Mouse (Mus musculus) heart, postnatal 25 days (tissue): ENCODE results near the gene Myo3b. TPM values are rescaled to one million over a fixed set of nuclear protein-coding genes. Genes with fewer than 3 reads are reported as not detected.

Experiments
- DNase-seq: peaks from one replicate; pipeline ENCODE4 v3.0.0; 2022; ENCODE audit warnings: low spot score
- intact Hi-C: fragments of 180-260 bp; cut with DNase I; formaldehyde crosslinking; loops from one replicate; pipeline ENCODE4 v1.15.1; 2025
- total RNA-seq, 2 experiments: library from RNA; stranded (reverse); gene quantifications; 2 replicates each; pipeline ENCODE4 v1.2.3; 2021

The Myo3b gene
- total RNA-seq, 2 experiments from 2014 or later = not detected

DNA sequence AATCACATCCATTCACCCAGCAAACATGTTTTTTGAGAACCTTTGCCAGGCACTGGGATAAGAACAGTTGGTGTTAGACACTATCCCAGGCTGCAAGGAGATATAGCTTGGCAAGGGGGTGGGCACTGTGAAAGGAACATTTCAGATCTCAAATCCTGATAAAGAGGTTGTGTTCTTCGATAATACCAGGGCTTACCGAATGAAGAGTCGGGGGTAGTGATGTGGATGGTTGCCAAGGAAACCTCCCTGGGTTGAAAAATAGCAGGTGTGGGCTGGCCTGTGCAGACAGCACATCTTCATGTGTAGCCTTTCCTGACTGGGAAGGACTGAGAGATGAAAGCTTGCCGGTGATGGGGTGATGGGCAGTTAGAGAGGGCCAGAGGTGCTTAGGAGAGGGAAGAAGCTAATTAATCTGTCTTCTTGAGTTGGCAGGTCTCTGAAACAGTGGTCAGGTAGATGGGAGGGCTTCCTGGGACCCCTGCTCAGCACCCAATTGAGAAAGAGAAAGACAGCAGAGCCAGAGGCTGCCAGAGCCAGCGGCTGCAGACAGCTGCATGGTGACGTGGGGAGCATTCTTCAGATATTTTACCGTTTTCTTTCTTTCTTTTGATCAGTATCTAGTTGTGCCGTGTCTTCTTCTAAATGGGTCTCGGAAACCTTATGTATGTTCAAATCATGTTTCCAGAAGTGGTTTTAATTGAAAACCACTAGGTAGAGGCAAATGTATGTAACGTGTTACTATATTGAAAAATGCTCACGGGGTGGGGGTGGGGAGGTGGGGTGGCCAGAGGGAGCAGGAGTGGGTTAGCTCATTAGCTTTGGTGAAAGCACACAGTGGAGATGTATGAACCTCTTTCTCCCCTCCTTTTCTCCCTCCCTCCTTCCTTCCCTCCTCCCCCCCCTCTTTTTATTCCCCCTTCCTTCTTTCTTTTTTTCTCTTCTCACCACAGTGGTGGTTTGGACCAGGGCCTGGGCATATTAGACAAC lies 21.7 kb downstream of the Myo3b start:
- no peak for DNase-seq
- intact Hi-C loops = no loop called here

DNA sequence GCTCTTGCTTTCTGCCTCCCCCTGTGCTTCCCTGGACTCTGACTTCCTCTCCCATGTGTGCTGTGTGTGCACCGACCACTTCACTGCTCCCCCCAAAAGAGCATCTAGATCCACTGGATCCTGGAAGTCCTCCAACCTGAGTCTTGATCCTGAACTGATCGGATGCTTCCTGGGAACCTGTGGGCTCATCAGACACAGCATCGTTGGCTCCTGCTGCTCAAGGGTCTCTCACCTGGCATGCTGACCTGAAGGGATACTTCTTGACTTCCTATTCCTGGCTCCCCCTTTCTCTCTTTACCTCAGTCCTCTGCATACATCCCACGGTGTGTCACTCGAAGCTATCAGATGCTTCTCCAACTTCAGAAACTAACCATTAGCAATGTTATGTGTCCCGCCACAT lies 26.2 kb downstream of the Myo3b start:
- intact Hi-C loops = no loop called here
- no peak for DNase-seq

DNA sequence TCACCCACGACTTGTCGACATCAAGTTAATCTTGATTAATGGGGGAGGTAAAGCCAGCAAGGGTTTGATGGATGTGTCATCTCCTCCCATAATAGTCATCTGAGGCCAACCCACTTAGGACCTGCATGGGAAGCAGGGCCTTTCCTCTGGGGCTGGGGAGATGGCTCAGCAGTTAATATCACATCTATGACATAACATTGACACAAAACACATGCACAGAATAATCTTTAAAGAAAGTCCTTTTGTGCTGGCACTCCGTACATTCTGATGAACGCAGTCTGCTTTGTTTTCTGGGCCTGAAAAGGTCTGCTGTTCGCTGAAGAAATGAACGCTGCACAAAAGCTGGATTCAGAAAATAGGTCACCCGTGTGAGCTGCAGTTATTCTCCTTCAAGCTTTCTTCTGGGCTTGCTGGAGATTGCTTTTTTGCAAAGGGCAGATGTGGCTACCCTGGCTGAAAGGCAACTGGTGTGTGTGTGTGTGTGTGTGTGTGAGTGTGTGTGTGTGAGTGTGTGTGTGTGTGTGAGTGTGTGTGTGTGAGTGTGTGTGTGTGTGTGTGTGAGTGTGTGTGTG lies 26.9 kb downstream of the Myo3b start:
- intact Hi-C loops = no loop called here
- DNase-seq = no peak

DNA sequence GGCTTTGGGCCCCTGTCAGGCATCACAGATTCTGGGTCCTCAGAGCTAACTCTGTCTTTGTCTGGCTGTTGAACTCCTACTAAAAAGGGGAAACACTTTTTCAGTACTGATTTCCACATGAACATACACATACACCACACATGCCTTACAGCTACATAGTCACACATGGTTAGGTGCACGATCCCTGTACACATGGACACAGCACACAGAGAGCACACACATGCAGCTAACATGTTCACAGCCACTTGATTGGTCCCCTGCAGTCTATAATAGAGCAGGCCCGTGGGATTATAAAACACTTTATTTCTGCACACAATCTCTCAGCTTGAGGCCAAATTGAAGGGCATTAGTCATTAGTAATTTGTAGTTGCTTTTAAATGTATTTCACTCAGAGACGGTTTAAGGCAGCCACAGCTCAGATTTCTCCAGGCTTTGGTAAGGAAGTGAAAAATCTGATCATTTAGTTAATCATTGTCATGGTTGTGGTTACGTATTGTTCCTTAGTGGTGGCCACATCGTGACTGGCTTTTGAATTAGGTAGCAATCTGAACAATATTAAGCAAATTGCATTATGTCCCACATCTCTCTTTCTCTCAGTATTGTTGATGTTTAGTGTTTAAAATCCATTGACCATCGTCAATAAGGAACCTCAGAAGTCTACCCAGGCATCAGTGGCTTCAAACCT lies 27.6 kb downstream of the Myo3b start:
- DNase-seq = no peak
- intact Hi-C loops = no loop called here

DNA sequence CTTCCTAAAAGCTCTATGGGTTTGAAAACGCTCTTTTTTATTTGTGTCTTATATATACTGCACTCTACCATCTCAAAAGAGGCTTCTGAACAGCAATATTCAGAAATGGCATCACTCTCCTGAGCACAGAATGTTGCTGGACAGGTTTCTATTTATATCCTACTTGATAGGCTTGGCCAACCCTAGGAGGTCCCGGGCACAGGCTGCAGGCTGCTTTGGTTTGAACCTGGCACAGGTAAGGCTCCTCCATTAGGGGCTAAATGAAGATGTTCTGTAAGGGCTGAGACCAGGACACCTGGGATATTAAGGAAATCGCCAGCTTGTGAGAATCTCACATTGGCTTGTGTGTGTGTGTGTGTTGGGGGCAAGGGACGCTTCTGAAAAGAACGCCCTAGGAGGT lies 30.9 kb downstream of the Myo3b start:
- intact Hi-C loops = no loop called here
- no peak for DNase-seq

DNA sequence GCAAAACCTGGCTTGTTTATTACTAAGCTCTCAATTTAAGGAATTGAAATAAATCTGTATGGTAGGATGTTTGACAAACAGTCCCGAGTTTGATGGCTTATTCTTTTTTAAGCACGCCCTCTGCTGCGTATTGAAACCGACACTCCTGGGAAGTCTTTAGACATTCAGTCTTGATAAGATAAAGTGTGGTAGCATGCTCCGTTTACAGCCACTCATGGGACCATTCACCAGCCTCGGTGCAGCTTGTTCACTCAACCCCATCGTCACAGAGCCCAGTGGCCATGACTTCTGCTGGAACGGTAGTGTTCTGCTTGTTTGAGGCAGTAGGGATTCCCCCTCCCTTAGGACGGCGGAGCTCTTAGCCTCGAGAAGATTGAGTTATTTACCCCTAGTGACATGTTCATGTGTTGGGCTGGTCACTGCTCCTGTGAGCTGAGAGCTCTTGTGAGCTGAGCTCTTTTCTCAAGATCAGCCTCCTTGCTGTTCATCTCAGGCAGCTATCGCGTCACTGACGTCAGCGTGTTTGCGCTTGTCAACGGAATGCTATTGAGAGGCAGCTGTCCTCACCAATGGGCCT lies 44.6 kb downstream of the Myo3b start:
- intact Hi-C loops = no loop called here

DNA sequence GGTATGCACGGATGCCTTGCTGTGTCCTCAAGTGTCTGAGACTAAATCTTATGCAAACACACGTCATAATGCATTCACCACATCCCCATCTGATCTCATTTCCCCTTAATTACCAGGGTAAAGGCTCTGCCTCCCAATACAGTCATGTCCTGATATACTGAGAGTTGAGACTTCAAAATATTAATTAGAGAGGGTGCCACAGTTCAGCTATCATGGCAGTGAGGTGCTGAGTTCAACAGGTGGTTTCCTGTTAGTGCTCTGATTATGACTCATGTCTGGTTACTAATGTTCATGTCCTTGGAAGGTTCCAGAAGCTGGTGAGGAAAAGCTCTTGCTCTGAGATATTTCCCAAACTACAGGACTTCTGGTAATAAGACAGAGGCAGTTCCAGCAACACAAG lies 52.3 kb downstream of the Myo3b start:
- DNase-seq = no peak
- intact Hi-C loops = no loop called here

More for the DNA sequence above, 44.6 kb downstream of the Myo3b start:
- no peak for DNase-seq

DNA sequence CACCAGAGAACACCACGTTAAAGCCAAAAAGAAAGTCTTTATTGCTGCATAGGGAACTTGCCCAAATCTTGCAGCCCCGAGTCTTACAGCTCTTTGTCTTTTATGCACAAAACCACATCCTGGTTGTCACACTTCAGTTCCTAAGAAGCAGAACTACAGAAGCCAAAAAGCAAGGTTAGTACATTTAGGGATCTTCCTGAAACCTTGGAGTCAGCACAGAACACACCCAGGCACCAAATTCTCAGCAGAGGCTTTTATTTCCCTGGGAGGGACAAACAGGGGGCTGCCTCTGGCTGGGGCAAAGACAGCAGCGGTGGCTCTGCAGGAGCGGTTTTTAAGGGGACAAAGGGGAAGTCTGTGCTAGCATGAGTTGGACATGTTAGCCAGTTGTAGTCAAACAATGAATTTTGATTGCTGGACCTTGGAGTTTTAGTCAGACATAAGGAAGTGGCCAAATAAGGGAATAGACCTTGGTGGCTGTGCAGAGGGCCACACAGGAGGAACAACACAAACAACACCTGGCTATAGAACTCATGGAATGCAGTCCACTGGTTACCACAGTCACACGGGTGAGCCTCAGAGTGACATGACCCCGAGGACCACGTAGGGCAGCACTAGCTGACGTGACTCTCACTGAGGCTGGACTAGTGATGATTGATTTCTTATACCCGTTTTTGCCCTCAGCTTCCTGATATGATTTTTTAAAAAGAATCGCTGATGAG lies 53.0 kb downstream of the Myo3b start:
- intact Hi-C loops = no loop called here
- no peak for DNase-seq

DNA sequence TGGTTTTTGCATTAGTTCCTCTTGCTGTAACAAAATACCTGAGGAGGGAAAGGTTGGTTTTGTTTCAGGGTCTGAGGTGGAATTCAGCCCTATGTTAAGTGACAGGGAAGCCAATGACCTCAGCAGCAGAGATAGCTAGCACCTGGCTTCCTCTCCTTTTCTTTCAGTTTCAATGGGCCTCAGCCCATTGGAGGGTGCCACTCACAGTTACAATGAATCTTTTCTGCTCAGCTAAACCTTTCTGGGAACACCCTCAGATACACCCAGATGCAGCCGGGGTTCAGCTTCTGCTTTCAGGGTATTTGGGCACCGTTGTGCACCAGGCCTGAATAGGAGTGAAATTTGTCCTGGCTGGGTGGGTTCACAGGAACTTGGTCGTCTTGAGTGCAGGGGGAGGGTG lies 53.7 kb downstream of the Myo3b start:
- no peak for DNase-seq
- intact Hi-C loops = no loop called here

DNA sequence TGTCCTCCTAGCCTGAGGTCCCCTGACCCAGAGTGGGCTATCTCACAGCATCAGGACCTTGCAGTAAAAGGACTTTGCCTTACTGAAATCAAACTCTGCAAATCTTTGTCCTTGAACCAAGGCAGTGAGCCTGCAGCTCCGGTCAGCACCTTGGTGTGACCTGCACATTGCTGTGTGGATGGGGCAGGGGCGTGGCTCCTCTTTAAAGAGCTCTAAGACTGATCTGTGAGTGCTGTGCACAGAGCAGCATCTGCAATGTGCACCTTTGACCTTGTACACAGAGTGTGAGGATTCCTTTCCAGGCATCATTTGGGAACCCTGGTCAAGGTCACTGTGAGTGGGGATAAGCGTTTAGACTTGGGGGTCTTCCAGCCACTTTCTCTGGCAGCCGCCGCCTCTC lies 55.5 kb downstream of the Myo3b start:
- DNase-seq = no peak
- intact Hi-C loops = no loop called here

DNA sequence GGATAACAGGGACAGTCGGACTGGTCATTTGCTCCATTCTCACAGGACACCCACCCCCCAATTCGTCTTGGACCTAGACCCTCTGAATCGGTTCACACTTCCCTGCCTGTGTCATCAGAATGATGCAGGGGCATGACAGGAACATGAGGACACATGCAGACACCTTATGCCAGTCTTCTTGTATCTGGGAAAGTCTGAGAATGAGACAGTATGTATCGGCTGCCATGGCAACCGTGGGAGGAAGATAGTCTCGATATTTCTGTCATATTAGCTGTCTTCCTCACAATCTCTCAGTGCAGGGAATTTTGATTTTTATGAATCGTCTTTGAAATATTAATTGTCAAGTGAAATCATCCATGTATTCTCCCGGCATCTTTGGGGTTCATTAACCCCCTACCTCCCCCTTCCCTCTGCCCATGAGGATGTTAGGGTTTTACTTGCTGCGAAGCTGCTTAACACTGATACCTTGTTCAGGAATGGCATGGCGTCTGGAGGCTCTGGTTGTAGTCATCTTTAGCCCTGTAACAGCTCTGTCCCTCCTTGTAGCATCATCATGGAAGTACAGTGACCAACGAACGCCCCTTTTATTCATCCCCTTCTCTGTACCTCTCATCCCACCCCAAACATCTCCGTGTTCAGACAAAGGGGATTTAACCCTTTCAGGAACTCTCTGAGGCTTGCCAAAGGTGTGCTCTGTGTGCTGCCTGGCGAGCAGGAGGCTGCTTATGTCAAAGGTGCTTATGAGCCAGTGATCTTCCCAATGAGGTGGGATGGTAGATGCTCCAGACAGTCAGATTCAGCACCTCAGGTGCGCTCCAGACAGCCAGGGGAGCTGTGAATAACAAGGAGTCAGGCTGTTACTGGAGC lies 58.5 kb downstream of the Myo3b start:
- no peak for DNase-seq
- intact Hi-C loops = no loop called here

DNA sequence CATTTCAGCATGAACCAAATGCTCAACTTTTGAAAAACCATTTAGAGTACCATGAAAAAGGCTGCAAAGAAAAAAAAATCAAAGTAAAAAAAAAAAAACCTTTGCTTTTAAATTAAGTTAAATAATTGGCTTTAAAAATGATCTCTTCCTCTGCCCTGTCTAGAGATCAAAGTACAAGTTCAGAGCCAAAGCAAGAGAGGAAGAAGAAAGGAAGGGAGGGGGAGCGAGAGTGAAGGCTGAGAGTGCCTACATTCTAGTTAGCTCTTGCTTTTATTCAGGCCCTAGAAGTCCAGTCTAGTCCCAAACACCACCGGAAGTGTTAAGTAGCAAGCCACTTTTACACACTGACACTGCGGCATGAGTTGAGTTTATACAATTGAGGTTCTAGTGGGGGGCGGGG lies 60.5 kb downstream of the Myo3b start:
- no peak for DNase-seq
- intact Hi-C loops = no loop called here

DNA sequence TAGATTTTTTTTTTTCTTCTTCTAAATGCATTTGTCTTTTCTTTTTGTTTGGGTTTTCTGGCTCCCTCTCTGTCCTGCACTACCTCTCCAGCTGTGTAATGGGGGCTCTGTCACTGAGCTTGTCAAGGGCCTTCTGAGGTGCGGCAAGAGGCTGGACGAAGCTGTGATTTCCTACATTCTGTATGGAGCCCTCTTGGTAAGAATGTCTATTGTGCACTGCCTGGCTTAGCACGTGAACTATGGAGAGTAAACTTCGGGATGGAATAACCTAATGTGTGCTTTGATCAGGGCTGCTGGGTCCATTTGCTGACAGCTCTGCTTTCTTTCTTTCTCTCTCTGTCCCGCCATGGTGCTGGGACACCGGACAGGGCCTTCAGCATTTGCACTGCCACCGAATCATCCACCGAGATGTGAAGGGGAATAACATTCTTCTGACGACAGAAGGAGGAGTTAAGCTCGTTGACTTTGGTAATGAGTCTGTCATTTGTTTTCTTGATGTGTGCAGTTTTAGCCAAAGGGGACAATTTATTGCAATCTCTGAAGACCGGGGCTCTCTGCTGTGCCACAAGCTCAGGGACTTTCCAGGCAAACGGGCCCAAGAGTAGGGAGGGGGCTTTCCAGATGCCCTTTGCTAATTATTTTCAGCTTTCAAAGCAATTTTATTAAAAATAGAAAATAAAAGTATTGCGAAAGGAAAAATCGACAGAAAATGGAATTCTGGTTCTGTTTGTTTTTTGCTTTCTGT lies 66.5 kb downstream of the Myo3b start:
- DNase-seq = no peak
- intact Hi-C loops = no loop called here

DNA sequence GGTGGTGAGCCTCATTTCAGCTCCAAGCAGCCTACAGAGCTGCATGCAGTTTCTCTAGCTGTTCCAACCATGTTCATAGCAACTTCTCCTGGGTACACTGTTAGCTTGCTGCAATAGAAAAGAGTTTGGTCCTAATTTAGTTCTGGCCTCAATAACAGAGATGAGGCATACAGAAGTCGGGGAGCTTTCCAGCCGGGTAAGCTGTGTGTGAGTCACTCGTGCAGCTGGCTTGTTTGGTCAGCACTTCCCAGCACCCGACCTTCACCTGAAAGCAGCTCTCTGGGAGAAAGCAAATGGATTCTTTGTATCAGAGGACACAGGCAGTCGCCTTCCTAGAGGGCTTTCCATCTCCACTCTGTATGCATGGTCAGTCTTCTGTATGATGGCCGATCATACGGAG lies 70.1 kb downstream of the Myo3b start:
- no peak for DNase-seq
- intact Hi-C loops = no loop called here

DNA sequence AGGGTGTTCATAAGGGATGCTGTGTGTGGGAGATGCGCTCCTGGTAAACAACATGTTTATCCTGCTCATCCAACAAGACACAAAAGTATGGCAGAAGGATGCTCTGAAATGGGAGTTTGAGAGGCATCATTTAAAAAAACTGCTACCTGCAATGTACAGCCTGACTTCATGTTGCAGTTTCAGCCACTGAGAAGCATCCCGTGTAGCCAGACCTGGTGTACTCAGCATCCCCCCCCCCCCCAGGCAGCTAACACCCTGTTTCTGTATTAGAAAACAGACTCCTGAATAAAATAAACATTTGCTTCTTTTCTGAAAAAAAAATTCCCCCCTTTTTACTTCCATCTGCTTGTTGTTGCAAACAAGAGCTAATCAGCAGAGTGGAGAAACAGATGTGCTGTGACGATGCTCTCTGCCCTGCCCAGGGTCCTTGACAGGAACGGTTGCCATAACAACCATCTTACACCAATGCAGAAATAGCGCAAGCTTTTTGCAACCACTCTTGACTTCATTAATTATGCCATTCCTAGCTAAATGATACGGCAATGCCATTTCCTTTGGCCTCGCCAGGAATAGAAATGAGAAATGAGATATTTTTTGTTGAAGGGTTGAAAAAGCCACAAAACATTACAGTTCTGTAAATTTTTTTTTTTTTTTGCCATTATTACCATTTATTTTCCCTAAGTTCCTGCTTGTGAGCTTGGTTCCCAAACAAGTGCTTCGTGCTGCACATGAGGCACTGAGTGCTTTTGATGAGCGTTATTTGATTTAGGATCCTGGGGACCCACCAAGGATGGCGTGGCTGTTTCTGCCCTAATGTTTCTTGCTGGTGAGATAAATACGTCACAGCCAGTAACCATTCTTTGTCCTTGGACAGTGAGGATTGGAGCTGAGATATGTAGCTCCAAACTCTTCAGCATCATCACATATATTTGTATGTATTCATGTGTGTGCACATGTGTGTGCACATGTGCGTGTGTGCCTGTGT lies 75.2 kb downstream of the Myo3b start:
- intact Hi-C loops = no loop called here
- no peak for DNase-seq

DNA sequence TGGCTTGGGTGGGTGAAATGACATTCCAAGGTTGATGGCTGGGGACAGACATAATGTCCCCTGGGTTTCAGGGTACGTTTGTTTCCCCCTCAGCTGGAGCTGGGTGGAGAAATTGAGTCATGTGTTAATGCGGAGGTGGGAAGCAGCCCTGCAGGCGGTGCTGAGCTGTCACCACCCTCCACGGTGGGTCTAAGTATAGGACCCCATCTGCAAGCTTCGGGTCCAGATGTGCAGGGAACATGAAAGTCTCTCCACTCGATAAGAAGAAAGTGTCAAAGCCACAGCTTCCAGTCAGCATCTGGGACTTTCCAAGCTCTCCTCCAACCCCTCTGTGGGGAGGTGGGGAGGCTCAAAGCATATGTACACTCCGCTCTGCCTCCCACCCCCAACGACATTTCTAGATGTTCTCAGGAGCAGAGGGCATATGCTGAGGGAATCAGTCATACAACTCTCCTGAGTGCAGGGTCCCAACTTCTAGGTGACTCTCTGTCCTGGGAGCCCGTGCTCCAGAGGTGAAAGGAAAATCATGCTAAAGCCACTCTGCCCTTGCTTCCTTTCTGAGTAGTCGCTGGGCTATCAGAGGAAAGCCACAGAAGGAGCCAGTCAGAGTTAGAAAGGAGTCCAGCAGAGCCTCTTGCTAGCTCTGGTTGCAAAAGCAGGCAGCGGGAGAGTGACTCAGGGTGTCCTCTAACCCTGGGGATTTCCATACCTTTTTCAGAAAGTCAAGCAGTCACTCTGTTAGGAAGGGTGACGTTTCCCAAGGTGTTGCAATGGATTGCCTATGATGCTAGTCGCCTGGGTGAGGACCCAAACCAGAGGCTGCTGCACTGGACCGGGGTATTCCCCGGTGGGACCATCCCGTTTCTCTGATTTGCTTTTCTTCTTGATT lies 79.7 kb downstream of the Myo3b start:
- intact Hi-C loops = no loop called here
- DNase-seq = no peak
